Mouse (Mus musculus): ENCODE results near the gene Tmtc2.

The Tmtc2 gene

GRCm38 (mm10) chr10:105548040-105548439, 26.2 kb downstream of the Tmtc2 start:
- no peak for DNase-seq (ENCODE audit: low spot score)

GRCm38 (mm10) chr10:105544004-105545003, 29.9 kb downstream of the Tmtc2 start:
- DNase-seq (ENCODE audit: low spot score): no peak

DNA sequence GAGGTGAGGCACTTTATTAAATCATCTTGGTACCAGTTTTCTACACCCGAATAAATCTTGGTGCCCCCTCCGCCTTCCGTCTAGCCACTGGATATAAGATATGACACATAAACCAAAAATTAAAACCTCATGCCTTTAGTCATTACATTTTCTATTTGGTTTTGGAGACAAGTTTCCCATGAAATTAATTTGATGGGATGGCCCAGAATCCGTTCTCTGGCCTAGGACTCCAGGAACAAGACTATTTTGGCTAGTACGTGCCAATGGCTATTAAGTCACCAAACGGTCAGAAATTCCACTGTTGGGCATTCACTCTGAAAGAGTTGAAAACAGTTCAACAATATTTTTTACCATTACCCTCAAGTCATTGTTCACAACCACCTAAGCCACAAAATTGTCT, 32.2 kb downstream of the Tmtc2 start:
- no peak for DNase-seq (ENCODE audit: low spot score)

- DNase-seq (ENCODE audit: low spot score): no peak
Measured at GRCm38 (mm10) chr10:105539697-105540096, 34.6 kb downstream of the Tmtc2 start.

- no peak for DNase-seq (ENCODE audit: low spot score)
Measured at GRCm38 (mm10) chr10:105536910-105537309, 37.3 kb downstream of the Tmtc2 start.

DNA sequence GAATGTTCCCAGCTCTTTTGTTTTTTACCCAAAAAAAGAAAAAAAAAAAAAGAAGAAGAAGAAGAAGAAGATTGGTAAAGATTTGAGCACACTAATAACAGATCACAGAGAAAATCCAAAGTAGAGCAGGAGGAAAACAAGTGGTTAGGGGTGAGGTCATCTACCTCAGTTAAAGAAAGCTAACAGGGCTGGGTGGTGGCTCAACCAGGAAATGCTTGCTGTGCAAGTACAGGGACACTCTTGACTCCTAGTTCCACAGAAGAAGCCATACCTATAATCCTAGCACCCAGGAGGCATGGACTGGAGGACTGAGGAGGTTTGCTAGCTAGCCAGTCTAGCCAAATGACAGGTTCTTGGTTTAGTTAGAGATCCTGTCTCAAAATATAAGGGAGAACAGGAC, 38.4 kb downstream of the Tmtc2 start:
- DNase-seq (ENCODE audit: low spot score): no peak

- no peak for DNase-seq (ENCODE audit: low spot score)
Measured at GRCm38 (mm10) chr10:105532747-105533146, 41.5 kb downstream of the Tmtc2 start.

- no peak for DNase-seq (ENCODE audit: low spot score)
Measured at GRCm38 (mm10) chr10:105532019-105532525, 42.2 kb downstream of the Tmtc2 start.

DNA sequence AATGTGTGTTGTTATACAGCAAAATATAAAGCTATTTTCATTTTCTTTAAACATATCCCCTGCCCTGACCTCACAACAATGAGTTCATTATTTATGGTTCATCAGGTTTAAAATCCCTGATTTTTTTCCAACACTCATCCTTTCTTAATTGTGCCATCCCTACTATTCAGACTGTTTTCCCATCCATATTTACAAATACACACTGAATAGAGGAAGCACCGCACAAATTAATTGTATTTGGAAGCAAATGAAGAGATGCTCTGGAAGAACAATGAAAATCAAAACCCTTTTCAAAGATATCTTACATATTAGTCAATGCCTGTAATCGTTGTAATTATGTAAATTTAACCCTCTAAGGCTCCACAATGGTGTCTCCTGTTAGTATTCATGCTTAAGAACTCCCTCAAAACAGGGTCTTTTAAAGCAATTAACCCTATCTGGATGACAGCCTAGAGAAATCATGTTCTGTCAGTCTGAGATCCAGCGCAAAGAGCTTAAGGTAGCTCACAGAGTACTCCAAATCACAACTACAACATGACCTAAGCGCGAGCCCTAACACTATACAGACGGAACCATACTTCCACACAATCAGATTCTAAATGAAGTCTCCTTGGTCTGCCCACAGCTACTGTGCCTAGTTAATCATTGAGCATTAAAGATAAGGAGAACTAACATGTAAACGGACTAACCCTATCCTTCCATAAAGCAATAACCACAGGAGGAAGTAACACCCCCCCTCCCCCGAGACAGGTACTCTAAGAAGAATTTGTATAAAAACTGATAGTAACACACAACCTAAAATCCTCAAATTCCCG, 43.0 kb downstream of the Tmtc2 start:
- DNase-seq (ENCODE audit: low spot score): no peak

DNA sequence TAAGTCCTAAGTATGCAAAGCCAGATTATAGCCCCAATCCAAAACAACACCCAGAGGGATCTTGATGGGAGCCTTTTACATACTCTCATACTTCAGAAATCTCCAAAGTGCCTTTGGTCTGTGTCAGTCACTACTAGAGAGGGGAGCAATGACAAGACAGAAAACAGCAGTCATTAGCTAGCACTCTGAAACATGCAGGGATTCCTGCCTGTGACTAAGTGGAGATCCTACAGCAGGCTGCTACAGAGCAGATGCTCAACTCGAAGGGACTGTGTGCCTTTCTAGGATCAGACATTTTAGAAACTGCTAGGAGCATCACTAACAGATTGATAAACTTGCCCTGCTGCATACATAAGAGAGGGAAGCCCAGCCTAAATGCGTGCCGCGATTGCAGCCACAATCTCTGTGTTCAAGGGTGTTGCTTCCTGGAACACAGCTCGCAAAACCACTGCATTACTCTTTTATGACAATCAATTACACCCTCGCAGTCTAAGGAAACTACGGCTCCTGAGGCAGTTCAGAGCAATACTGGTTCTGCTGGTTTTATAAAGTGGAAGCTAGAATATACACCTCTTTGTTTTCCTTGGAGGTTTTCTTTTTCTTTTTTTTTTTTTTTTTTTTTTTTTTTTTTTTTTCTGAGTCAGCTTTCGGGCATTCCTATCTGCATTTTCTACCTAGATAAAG, 50.7 kb downstream of the Tmtc2 start:
- DNase-seq (ENCODE audit: low spot score): peak; percentile 3

GRCm38 (mm10) chr10:105522431-105522830, 51.8 kb downstream of the Tmtc2 start:
- DNase-seq (ENCODE audit: low spot score): no peak

- DNase-seq (ENCODE audit: low spot score): no peak
Measured at GRCm38 (mm10) chr10:105519154-105519806, 55.0 kb downstream of the Tmtc2 start.

DNA sequence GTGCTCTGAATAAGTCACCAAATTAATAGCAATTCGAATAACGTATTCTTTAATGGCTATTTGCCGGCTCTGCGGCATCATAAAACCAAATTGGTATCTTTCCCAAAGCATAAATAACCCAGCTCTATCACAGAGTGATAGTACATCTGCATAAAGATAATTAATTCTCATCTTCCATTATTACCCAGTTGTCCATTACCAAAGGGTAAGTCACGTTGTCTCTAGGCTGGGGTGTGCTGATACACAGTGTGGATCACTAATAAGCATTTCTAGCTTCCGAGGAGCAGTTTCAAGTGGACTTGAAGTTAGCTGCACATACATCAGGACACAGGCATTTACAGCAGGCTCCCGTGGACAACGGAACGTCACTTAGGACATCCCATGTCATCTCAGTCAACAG, 56.1 kb downstream of the Tmtc2 start:
- no peak for DNase-seq (ENCODE audit: low spot score)

GRCm38 (mm10) chr10:105513777-105514322, 60.4 kb downstream of the Tmtc2 start:
- no peak for DNase-seq (ENCODE audit: low spot score)

GRCm38 (mm10) chr10:105509896-105510272, 64.4 kb downstream of the Tmtc2 start:
- DNase-seq (ENCODE audit: low spot score): no peak

DNA sequence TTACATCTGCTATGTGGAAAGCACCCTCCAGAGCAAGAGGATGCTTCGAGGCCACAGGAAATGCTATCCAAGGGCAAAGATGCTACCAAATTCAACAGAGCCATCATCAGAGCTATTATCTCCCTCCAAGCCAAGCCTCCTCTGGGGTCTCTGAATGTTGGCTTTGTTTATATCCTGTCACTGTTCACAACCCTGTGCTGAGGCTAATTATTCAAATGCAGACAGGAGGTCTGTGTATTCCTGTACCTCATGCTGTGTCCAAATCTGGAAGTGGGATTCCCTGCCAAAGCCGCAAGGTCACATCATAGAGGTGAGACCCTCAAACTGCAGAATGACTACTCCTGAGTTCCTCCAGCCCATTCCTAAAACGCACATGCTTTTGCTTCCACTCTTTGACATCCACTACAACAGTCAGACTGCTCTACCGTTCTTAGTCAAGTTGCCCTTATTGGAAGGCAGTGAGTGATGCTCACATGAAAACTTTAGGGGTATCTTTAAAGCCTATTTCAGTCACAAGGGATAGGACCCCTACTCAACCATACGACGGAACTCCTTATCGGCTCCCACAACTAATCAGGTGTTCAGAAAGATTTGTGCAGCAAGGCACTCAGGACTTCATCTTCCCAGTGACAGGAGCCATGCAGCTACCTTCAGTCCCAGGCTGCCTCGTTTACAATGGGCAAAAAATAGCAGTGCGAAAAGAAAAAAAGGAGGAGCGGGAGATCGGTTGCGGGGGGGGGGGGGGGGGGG, 64.9 kb downstream of the Tmtc2 start:
- no peak for DNase-seq (ENCODE audit: low spot score)

DNA sequence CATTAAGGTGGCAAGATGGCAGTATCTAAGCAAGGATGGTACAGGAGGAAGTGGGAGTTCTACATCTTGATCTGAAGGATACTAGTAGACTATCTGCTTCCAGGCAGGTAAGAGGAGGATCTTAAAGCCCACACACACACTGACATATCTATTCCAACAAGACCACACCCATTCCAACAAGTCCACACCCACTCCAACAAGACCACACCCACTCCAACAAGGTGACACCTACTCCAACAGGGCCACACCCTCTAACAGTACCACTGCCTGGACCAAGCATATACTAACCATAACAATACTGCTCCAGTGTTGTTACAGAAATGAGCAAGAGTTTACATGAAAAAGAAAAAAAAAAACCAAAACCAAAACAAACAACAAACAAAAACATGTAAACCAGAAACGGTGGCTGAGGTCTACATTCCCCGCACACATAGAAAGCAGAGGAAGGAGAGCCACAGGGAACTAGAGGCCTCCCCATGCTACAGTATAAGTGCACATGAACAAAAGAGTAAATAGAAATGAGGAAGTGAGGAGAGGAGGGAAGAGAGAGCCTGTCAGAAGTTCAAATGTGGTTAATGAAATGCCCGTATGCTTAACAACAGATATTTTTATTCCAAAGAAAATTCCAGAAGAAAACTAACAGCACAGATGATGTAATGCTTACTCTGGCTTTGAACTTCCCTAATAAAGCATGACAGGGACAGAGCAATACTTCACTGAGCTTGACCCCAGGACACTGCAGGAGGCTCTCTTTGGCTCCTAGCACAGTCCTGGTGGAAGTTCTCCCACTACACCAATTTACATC, 66.1 kb downstream of the Tmtc2 start:
- DNase-seq (ENCODE audit: low spot score): no peak

DNA sequence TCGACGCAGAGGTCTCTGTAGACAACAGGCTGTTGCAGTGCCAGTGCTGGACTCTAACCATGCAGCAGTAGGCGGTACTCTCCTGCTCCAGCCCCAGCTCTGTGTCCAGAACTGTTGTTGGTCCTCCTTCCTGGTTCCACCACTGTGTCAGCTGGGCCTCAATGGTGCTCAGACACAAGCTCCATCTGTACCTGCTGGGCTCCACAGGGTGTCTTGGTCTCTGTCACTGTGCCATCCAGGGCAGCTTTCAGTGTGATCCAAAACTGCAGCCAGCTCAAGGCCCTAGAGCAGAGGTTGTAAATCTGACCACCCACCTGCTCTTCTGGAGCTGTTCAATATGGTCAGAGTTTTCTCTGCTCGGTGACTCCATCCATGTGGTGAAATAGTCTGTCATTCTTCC, 68.2 kb downstream of the Tmtc2 start:
- no peak for DNase-seq (ENCODE audit: low spot score)

- no peak for DNase-seq (ENCODE audit: low spot score)
Measured at GRCm38 (mm10) chr10:105504472-105504871, 69.8 kb downstream of the Tmtc2 start.

DNA sequence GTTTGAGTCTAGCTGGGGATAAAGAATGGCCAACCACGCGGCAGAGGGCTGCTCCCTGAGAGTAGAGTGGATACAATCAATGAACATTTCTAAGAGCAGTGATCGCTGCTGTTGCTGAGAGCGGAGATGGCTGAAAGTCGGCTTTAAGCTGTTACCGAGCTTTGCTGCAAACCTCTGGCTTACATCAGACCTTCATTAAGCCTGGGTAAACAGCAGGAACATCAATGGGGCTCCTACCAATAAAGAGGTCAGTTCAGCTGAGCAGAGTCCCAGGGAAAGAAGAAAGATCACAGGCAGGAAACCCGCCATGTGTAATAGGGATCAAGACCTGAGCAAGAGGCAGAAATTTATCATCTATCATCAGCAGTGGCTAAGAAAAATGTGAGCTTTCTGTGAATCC, 72.5 kb downstream of the Tmtc2 start:
- DNase-seq (ENCODE audit: low spot score): no peak
